Mouse (Mus musculus): ENCODE results near the gene Abt1. TPM values are rescaled to one million over a fixed set of nuclear protein-coding genes. Genes with fewer than 3 reads are reported as not detected.

Abt1 gene
- total RNA-seq, 2 experiments from 2014 or later: 8.5 to 8.9 TPM

GRCm38 (mm10) chr13:23439901-23440300 lies 16.2 kb upstream of the Abt1 start:
- DNase-seq (ENCODE audit: extremely low spot score in 1 of 2, low spot score in 1 of 2): no peak

- peak; percentile 53 to 70 for DNase-seq (ENCODE audit: extremely low spot score in 1 of 2, low spot score in 1 of 2)
Measured at GRCm38 (mm10) chr13:23438521-23438920, 14.9 kb upstream of the Abt1 start.

GRCm38 (mm10) chr13:23437908-23438307 lies 14.2 kb upstream of the Abt1 start:
- DNase-seq (ENCODE audit: extremely low spot score in 1 of 2, low spot score in 1 of 2): peak; percentile 90 to 98

DNA sequence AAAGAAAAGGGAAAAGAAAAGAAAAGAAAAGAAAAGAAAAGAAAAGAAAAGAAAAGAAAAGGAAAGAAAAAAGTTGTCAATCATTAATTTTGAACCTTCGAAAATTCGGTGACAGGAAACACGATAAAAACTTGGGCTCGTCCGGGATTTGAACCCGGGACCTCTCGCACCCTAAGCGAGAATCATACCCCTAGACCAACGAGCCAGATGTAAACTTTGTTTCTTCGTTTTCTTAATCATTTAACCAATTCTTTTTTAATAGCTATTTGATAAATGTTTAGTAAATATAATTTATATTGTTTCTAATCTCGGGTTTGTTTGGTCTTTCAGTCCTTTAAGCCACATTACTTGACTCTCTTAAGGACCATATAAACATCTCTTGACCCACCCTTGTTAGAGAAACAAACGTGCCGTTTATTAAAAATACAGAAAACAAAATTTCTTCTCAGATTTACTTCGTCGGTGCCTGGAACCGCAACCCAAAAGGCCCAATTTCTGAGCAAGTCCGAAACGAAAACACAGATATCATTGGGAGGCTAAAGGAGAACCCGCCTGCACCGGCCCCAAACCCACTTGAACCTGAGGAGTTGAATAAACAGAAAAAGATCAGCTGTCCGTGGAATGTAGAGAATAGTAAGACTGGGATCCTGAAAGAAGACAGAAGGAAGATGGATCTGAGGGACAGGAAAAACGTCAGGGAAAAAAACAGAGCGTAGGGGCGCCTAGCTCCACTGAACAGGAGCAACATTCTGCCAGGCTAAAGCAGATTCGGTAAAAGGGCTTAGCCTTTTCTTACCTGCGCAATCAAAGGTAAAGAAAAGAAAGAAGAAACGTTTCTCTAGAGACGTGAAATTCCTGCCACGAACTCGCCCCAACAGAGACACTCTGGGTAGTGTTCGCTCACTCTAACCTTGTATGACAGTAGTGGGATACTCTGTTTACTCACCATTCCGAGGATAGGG lies 13.5 kb upstream of the Abt1 start:
- DNase-seq (ENCODE audit: extremely low spot score in 1 of 2, low spot score in 1 of 2): peak; percentile 51 to 69

DNA sequence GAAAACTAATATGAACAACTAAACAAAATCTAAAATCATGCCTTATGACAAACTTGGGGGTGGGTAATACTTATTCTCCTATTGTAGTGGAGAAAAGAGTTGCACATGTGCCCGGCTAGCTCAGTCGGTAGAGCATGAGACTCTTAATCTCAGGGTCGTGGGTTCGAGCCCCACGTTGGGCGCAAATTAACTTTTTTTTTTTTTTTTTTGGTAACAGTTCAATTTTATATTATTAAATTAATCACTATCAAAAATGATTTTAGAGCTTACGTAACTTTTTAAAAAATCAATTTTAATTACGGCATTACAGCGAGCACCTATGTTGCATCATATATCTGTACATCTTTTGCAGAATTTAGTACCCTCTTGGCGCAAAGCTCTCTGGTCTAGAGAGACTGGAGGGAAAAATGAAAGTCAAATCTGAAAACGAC lies 12.6 kb upstream of the Abt1 start:
- DNase-seq (ENCODE audit: extremely low spot score in 1 of 2, low spot score in 1 of 2): peak in 1 of 2 experiments; percentile 63

- DNase-seq (ENCODE audit: extremely low spot score in 1 of 2, low spot score in 1 of 2): no peak
Measured at GRCm38 (mm10) chr13:23435676-23436075, 12.0 kb upstream of the Abt1 start.

DNA sequence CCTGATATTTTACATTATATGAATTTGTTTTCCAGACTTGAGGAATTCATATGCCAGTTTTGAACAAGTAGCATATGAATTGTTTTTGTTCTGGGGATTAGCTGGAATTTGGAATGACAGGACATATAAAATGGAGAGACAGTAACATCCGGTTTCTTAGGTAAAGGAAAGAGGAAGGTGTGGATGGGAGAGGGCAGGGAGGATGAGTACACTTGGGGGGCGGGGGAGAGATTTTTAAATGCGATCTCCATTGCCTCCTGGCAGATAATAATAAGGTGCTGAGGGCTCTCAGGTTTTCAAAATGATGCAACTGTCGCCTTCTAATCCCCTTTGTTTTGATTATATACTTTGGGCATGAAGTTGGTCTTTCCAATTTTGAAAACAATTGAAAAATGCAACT lies 11.6 kb upstream of the Abt1 start:
- no peak for DNase-seq (ENCODE audit: extremely low spot score in 1 of 2, low spot score in 1 of 2)

- DNase-seq (ENCODE audit: extremely low spot score in 1 of 2, low spot score in 1 of 2): no peak
Measured at GRCm38 (mm10) chr13:23434426-23434825, 10.8 kb upstream of the Abt1 start.

GRCm38 (mm10) chr13:23433801-23434200 lies 10.1 kb upstream of the Abt1 start:
- DNase-seq (ENCODE audit: extremely low spot score in 1 of 2, low spot score in 1 of 2): no peak

DNA sequence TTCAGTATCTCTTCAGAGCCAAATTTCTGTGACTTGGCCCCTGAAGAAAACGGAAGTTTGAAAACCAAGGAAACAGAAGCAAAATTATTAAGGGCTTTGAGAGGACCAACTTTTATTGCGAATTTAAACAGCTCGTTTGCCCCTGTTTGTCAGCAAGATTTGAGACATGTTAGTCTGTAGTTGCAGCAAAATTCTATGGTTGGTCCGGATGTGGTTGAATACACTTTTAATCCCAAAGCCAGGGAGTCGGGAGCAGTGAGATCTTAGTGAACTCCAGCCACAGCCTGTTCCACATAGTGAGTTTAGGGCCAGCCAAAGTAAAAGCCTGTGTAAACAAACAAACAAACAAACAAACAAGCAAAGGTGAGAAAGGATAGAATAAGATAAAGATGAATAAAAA lies 9.5 kb upstream of the Abt1 start:
- DNase-seq (ENCODE audit: extremely low spot score in 1 of 2, low spot score in 1 of 2): no peak

DNA sequence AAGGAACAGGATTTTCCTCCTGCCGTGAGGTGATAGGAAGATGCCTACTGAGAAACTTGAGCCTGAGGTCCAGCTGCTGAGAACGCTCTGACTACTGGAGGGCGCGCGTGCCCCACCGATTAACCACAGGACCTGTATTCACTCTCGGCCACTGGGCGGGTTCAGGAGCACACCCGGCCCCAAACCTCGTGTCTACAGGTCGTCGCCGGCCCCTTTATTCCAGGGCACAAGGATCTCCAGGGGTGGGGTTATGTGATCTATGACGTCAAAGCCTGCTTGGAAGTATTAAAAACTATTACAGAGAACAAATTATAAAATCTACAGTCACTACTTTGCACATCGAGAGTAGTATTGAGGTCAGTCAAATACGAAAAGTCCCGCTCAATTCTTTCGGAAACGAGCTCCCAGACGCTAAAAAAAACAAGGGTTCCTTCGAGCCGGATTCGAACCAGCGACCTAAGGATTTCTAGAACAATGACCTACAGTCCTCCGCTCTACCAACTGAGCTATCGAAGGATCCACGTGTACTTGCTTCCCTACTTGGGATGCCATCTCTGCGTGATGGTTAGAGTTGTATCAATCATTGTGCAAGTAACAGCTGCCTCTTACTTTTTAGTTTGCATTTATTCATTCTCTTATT lies 9.0 kb upstream of the Abt1 start:
- peak; percentile 93 to 99 for DNase-seq (ENCODE audit: extremely low spot score in 1 of 2, low spot score in 1 of 2)

- DNase-seq (ENCODE audit: extremely low spot score in 1 of 2, low spot score in 1 of 2): peak; percentile 79 to 84
Measured at GRCm38 (mm10) chr13:23431351-23431771, 7.7 kb upstream of the Abt1 start.

- DNase-seq (ENCODE audit: extremely low spot score in 1 of 2, low spot score in 1 of 2): peak; percentile 61 to 62
Measured at GRCm38 (mm10) chr13:23430734-23431133, 7.1 kb upstream of the Abt1 start.

GRCm38 (mm10) chr13:23429771-23430380 lies 6.2 kb upstream of the Abt1 start:
- no peak for DNase-seq (ENCODE audit: extremely low spot score in 1 of 2, low spot score in 1 of 2)

DNA sequence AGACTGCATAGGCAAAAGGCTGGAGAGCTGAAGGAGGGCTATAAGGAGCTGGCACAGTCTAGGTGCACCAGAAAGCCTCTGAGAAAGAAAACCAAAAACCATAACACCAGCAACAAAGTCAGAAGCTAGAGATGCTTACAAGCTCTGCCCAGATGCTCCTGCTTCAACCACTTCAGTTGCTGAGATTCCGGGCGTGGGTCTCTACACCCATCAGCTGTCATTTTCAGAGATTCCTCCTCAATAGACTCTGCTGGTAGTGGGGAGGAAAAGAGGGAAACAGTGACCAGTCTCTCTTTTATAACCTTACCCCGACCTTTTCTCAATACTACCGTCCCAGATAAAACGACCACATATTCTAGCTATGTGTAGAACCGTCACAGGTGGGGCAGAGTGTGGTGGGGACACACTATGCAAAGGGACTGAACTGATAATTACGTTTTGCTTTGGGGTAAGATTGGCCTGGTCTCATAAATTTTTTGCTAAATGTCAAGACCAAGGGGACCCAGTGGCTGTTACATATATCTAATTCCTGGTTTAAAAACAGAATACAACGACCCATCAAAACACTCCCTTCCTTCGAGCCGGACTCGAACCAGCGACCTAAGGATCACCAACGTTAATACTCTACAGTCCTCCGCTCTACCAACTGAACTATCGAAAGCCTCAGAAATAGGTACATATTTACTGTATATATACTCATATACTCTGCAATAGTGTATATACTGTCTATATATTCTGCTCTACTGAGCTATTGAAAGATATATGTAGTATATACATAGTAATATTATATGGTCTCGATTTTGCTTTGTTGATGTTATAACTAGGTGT lies 4.7 kb upstream of the Abt1 start:
- DNase-seq (ENCODE audit: extremely low spot score in 1 of 2, low spot score in 1 of 2): no peak

DNA sequence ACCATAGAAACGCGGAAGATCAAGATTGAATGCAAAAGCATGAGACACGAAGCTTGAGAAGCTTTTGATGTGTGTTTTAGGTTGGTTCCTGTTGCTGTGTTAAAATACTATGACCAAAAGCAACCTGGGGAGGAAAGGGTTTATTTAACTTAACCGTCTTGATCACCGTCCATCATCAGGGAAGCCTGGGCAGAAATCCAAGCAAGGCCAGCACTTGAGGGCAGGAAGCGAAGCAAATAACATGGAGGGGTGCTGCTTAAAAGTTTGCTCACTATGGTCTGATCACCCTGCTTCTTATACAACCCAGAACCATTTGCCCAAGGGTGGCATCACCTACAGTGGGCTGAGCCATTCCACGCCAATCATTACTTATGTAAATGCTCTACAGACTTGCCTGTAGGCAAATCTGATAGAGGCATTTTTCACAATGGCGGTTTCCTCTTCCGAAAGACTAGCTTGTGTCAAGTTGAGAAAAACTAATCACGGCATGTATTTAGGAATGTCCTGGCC lies 3.8 kb upstream of the Abt1 start:
- no peak for DNase-seq (ENCODE audit: extremely low spot score in 1 of 2, low spot score in 1 of 2)

GRCm38 (mm10) chr13:23426922-23427321 lies 3.3 kb upstream of the Abt1 start:
- peak in 1 of 2 experiments; percentile 36 for DNase-seq (ENCODE audit: extremely low spot score in 1 of 2, low spot score in 1 of 2)

GRCm38 (mm10) chr13:23426335-23426734 lies 2.7 kb upstream of the Abt1 start:
- DNase-seq (ENCODE audit: extremely low spot score in 1 of 2, low spot score in 1 of 2): peak in 1 of 2 experiments; percentile 63

DNA sequence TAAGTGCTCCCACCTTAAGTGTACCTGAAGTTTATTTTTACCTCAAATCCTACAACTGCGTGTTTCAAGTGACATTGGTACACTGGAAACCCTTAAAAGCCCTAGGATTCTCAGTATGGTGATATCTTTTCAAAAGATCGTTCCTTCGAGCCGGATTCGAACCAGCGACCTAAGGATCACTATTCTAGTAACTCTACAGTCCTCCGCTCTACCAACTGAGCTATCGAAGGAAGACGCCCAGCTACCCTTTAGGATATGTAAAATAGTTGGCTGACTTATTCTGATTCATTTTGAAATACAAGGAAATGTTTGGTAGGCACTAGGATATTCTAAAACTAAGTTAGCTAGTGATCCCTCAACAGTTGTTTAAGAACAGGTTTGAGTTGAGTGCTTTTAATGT lies 1.8 kb upstream of the Abt1 start:
- DNase-seq (ENCODE audit: extremely low spot score in 1 of 2, low spot score in 1 of 2): peak in 1 of 2 experiments; percentile 69

Data from layer of hippocampus, postnatal 25 days (tissue).